Mouse (Mus musculus): Measurements from ENCODE around the gene Pagr1b. TPM values are rescaled to one million over a fixed set of nuclear protein-coding genes. Genes with fewer than 3 reads are reported as not detected.

Pagr1b gene
- polyA plus RNA-seq, 1 experiment from 2014 or later: not detected

DNA sequence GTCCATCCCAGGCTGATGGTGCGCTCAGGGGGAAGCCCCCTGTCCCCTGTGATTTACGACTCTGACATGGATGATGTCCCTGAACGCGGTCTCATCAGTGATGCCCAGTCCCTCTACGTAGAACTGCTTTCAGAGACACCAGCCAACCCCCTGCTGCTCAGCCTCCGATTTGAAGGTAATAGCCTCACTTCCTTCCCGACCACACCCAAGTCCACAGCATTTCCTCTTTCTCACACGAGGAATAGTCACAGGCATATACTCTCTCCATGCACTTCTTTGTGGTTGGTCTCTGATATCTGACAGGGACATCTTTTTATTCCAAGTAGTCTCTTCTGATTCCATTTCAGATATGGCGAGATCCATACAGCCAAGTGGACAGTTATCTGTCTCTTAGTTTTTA lies 56.5 kb downstream of the Pagr1b start:
- Histone ChIP-seq H3K4me3 (ENCODE audit: low read depth, low read length) (no peak overlapping the region), H3K27me3 (ENCODE audit: control insufficient read depth, insufficient read depth, low read length) (peaks cover 2% of the 10 kb centered on the region; the same call in 1 of the 2 replicates), H3K36me3 (ENCODE audit: control insufficient read depth, insufficient read depth, low read length) (no peaks in the 10 kb centered on the region), H3K9ac (ENCODE audit: low read depth, low read length) (no peak overlapping the region), H3K4me1 (replicated peaks; ENCODE audit: control insufficient read depth, insufficient read depth, low read length) (no peaks in the 10 kb centered on the region), H3K4me2 (replicated peaks; ENCODE audit: low read depth, low read length) (no peak overlapping the region), H3K9me3 (ENCODE audit: control insufficient read depth, low read length) (no peaks in the 10 kb centered on the region), H3K27ac (ENCODE audit: low read depth, low read length) (no peak overlapping the region)
- ATAC-seq (ENCODE audit: low FRiP score) (no peak), DNase-seq (ENCODE audit: low spot score) (no peak)
- WGBS: 69% methylated on average over 9 of the region's 9 CpGs

DNA sequence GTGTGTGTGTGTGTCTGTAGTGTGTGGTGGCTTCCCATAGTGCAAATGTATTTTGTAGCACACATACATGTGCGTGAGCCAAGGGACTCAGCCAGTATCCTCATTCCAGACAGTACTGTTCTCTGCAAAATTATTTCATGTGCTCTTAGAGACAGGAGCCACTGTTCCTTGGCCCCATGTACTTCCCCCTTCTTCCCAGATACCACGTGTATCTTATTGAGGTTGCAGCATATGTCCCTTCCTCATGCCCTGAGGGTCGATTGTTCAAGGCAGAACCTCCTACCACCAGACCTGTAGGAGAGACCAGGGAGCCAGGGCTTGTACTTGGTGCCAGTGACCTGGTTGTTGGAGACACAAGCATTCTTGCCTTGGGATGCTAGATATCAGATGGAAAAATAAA lies 61.2 kb downstream of the Pagr1b start:
- H3K4me3 ChIP-seq (ENCODE audit: low read depth, low read length): no peak overlapping the region
- peaks cover 16% of the 10 kb centered on the region for H3K27me3 ChIP-seq (ENCODE audit: control insufficient read depth, insufficient read depth, low read length)
- H3K27ac ChIP-seq (ENCODE audit: low read depth, low read length): no peak overlapping the region
- ATAC-seq (ENCODE audit: low FRiP score): no peak
- no peak overlapping the region for H3K9ac ChIP-seq (ENCODE audit: low read depth, low read length)
- WGBS: 63% methylated on average over 3 of the region's 3 CpGs
- H3K4me1 ChIP-seq (replicated peaks; ENCODE audit: control insufficient read depth, insufficient read depth, low read length): no peaks in the 10 kb centered on the region
- H3K9me3 ChIP-seq (ENCODE audit: control insufficient read depth, low read length): no peaks in the 10 kb centered on the region
- DNase-seq (ENCODE audit: low spot score): no peak
- H3K4me2 ChIP-seq (replicated peaks; ENCODE audit: low read depth, low read length): no peak overlapping the region
- no peaks in the 10 kb centered on the region for H3K36me3 ChIP-seq (ENCODE audit: control insufficient read depth, insufficient read depth, low read length)

DNA sequence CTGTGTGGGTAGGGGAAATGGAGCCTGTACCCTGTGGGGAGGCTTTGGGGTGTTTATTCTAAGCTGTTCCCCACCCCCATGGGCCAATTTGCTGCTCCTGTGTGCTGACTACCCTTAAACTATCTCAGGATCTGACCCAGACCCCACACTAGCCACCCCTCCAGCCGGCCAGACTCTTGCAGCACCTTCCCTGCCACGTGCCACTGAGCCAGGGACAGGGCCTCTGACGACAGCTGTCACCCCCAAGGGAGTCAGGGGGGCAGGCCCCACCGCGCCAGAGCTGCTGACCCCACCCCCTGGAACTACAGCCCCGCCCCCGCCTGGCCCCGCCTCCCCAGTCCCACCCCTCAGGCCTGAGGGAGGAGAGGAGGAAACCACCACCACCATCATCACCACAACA lies 63.6 kb downstream of the Pagr1b start:
- no peaks in the 10 kb centered on the region for H3K36me3 ChIP-seq (ENCODE audit: control insufficient read depth, insufficient read depth, low read length)
- WGBS: 0% methylated on average over 8 of the region's 8 CpGs
- H3K9ac ChIP-seq (ENCODE audit: low read depth, low read length): peak overlapping the region; percentile 37; the same call in 1 of the 2 replicates
- no peaks in the 10 kb centered on the region for H3K4me1 ChIP-seq (replicated peaks; ENCODE audit: control insufficient read depth, insufficient read depth, low read length)
- H3K27ac ChIP-seq (ENCODE audit: low read depth, low read length): no peak overlapping the region
- no peaks in the 10 kb centered on the region for H3K9me3 ChIP-seq (ENCODE audit: control insufficient read depth, low read length)
- H3K27me3 ChIP-seq (ENCODE audit: control insufficient read depth, insufficient read depth, low read length): peaks cover 20% of the 10 kb centered on the region
- peak overlapping the region; percentile 97; the same call in 1 of the 2 replicates for H3K4me2 ChIP-seq (replicated peaks; ENCODE audit: low read depth, low read length)
- no peak for DNase-seq (ENCODE audit: low spot score)
- H3K4me3 ChIP-seq (ENCODE audit: low read depth, low read length): no peak overlapping the region; the same call in 1 of the 2 replicates
- no peak for ATAC-seq (ENCODE audit: low FRiP score)

DNA sequence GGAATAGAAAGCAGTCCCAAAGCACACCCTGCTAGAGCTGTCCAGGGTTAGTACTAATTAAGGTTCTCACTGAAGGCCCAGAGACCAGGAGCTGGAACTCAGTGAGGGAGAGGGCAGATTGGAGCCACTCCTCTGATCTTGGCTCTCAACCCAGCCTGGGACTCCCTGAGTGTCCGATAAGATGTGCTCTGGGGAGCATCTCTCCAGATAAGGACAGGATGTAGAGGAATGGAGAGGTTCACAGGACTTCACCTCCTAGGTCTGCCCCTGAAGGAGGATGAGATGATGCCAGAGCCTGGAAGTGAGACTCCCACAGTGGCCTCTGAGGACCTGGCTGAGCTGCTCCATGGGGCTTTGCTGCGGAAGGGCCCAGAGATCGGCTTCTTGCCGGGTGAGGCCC lies 64.5 kb downstream of the Pagr1b start:
- Histone ChIP-seq H3K4me2 (replicated peaks; ENCODE audit: low read depth, low read length) (peak overlapping the region; percentile 97), H3K9me3 (ENCODE audit: control insufficient read depth, low read length) (no peaks in the 10 kb centered on the region), H3K9ac (ENCODE audit: low read depth, low read length) (peak overlapping the region; percentile 47), H3K27ac (ENCODE audit: low read depth, low read length) (no peak overlapping the region), H3K36me3 (ENCODE audit: control insufficient read depth, insufficient read depth, low read length) (no peaks in the 10 kb centered on the region), H3K4me1 (replicated peaks; ENCODE audit: control insufficient read depth, insufficient read depth, low read length) (no peaks in the 10 kb centered on the region), H3K4me3 (ENCODE audit: low read depth, low read length) (peak overlapping the region; percentile 46), H3K27me3 (ENCODE audit: control insufficient read depth, insufficient read depth, low read length) (peaks cover 20% of the 10 kb centered on the region)
- no peak for ATAC-seq (ENCODE audit: low FRiP score)
- no peak for DNase-seq (ENCODE audit: low spot score)
- WGBS: 19% methylated on average over 4 of the region's 4 CpGs

Other genes with a start within 250 kb of the Pagr1b start
- 114 and 119 TPM in 2 replicates for gene Ypel3, start 239.5 kb downstream of the Pagr1b start, polyA plus RNA-seq (2014; fragmentation: Nextera tagmentation; extraction: Ambion mirVana)
- 0.25 and 0.79 TPM in 2 replicates for gene Tbx6, start 235.0 kb downstream of the Pagr1b start, polyA plus RNA-seq (2014; fragmentation: Nextera tagmentation; extraction: Ambion mirVana)
- 313 and 330 TPM in 2 replicates for gene Ppp4c, start 224.0 kb downstream of the Pagr1b start, polyA plus RNA-seq (2014; fragmentation: Nextera tagmentation; extraction: Ambion mirVana)
- 14.6 and 16.3 TPM in 2 replicates for gene Fam57b, start 218.8 kb downstream of the Pagr1b start, polyA plus RNA-seq (2014; fragmentation: Nextera tagmentation; extraction: Ambion mirVana)
- gene 4930451I11Rik, start 184.8 kb downstream of the Pagr1b start, polyA plus RNA-seq (2014; fragmentation: Nextera tagmentation; extraction: Ambion mirVana): not detected in 2 replicates
- 3.4 and 3.7 TPM in 2 replicates for gene Doc2a, start 169.1 kb downstream of the Pagr1b start, polyA plus RNA-seq (2014; fragmentation: Nextera tagmentation; extraction: Ambion mirVana)
- gene Hirip3, start 154.5 kb downstream of the Pagr1b start, polyA plus RNA-seq (2014; fragmentation: Nextera tagmentation; extraction: Ambion mirVana): 22.0 and 25.2 TPM in 2 replicates
- 89.3 and 89.4 TPM in 2 replicates for gene Ino80e, start 154.1 kb downstream of the Pagr1b start, polyA plus RNA-seq (2014; fragmentation: Nextera tagmentation; extraction: Ambion mirVana)
- gene Taok2, start 131.8 kb downstream of the Pagr1b start, polyA plus RNA-seq (2014; fragmentation: Nextera tagmentation; extraction: Ambion mirVana): 27.3 and 31.2 TPM in 2 replicates
- gene Tmem219, start 93.6 kb downstream of the Pagr1b start, polyA plus RNA-seq (2014; fragmentation: Nextera tagmentation; extraction: Ambion mirVana): 25.3 and 28.6 TPM in 2 replicates
- gene Kctd13, start 87.6 kb downstream of the Pagr1b start, polyA plus RNA-seq (2014; fragmentation: Nextera tagmentation; extraction: Ambion mirVana): 30.1 and 33.5 TPM in 2 replicates
- 0.90 and 0.92 TPM in 2 replicates for gene Asphd1, start 66.9 kb downstream of the Pagr1b start, polyA plus RNA-seq (2014; fragmentation: Nextera tagmentation; extraction: Ambion mirVana)
- gene Sez6l2, start 65.9 kb downstream of the Pagr1b start, polyA plus RNA-seq (2014; fragmentation: Nextera tagmentation; extraction: Ambion mirVana): 13.2 and 14.2 TPM in 2 replicates
- 68.9 and 69.5 TPM in 2 replicates for gene Cdipt, start 40.6 kb downstream of the Pagr1b start, polyA plus RNA-seq (2014; fragmentation: Nextera tagmentation; extraction: Ambion mirVana)
- 0.63 and 0.93 TPM in 2 replicates for gene Cdiptos, start 40.4 kb downstream of the Pagr1b start, polyA plus RNA-seq (2014; fragmentation: Nextera tagmentation; extraction: Ambion mirVana)
- gene Mvp, start 1.9 kb downstream of the Pagr1b start, polyA plus RNA-seq (2014; fragmentation: Nextera tagmentation; extraction: Ambion mirVana): 3.4 and 3.5 TPM in 2 replicates
- 76.1 and 78.5 TPM in 2 replicates for gene Pagr1a, start 868 bp upstream of the Pagr1b start, polyA plus RNA-seq (2014; fragmentation: Nextera tagmentation; extraction: Ambion mirVana)
- gene Gm42742, start 4.6 kb upstream of the Pagr1b start, polyA plus RNA-seq (2014; fragmentation: Nextera tagmentation; extraction: Ambion mirVana): 50.4 and 53.7 TPM in 2 replicates
- 7.2 and 7.7 TPM in 2 replicates for gene Prrt2, start 4.7 kb upstream of the Pagr1b start, polyA plus RNA-seq (2014; fragmentation: Nextera tagmentation; extraction: Ambion mirVana)
- 69.4 and 71.4 TPM in 2 replicates for gene Maz, start 10.6 kb upstream of the Pagr1b start, polyA plus RNA-seq (2014; fragmentation: Nextera tagmentation; extraction: Ambion mirVana)
- gene Kif22, start 26.0 kb upstream of the Pagr1b start, polyA plus RNA-seq (2014; fragmentation: Nextera tagmentation; extraction: Ambion mirVana): 142 and 146 TPM in 2 replicates
- gene Zg16, start 70.8 kb upstream of the Pagr1b start, polyA plus RNA-seq (2014; fragmentation: Nextera tagmentation; extraction: Ambion mirVana): not detected in 2 replicates
- 1.0 and 1.3 TPM in 2 replicates for gene AI467606, start 74.9 kb upstream of the Pagr1b start, polyA plus RNA-seq (2014; fragmentation: Nextera tagmentation; extraction: Ambion mirVana)
- gene Qprt, start 105.7 kb upstream of the Pagr1b start, polyA plus RNA-seq (2014; fragmentation: Nextera tagmentation; extraction: Ambion mirVana): 1.7 and 2.0 TPM in 2 replicates
- gene Spn, start 121.3 kb upstream of the Pagr1b start, polyA plus RNA-seq (2014; fragmentation: Nextera tagmentation; extraction: Ambion mirVana): 0.07 and 0.08 TPM in 2 replicates
- 64.7 and 76.2 TPM in 2 replicates for gene Cd2bp2, start 179.6 kb upstream of the Pagr1b start, polyA plus RNA-seq (2014; fragmentation: Nextera tagmentation; extraction: Ambion mirVana)
- 18.7 and 19.1 TPM in 2 replicates for gene Tbc1d10b, start 192.0 kb upstream of the Pagr1b start, polyA plus RNA-seq (2014; fragmentation: Nextera tagmentation; extraction: Ambion mirVana)
- gene Mylpf, start 192.4 kb upstream of the Pagr1b start, polyA plus RNA-seq (2014; fragmentation: Nextera tagmentation; extraction: Ambion mirVana): 24.1 and 26.5 TPM in 2 replicates
- gene Zfp553, start 216.6 kb upstream of the Pagr1b start, polyA plus RNA-seq (2014; fragmentation: Nextera tagmentation; extraction: Ambion mirVana): 26.5 and 29.7 TPM in 2 replicates
- gene Sept1, start 216.6 kb upstream of the Pagr1b start, polyA plus RNA-seq (2014; fragmentation: Nextera tagmentation; extraction: Ambion mirVana): 23.7 and 30.0 TPM in 2 replicates
- gene Zfp771, start 227.8 kb upstream of the Pagr1b start, polyA plus RNA-seq (2014; fragmentation: Nextera tagmentation; extraction: Ambion mirVana): 53.2 and 54.0 TPM in 2 replicates
- gene Dctpp1, start 244.2 kb upstream of the Pagr1b start, polyA plus RNA-seq (2014; fragmentation: Nextera tagmentation; extraction: Ambion mirVana): 193 and 214 TPM in 2 replicates